Mouse (Mus musculus) kidney, adult 2 months (tissue): Measurements from ENCODE around the gene Pepd. TPM values are rescaled to one million over a fixed set of nuclear protein-coding genes. Genes with fewer than 3 reads are reported as not detected.

Experiments used
- DNase-seq: peaks from one replicate; pipeline ENCODE4 v3.0.0; 2021
- H3K27ac ChIP-seq: fragments of 200-500 bp; 2 replicates; pipeline ENCODE4 v1.5.1; 2012; ENCODE audit warnings: low read depth, low read length, control low read depth, inconsistent platforms; ENCODE audit not compliant: insufficient read depth
- H3K27me3 ChIP-seq: fragments of 200-500 bp; replicated peaks from 2 replicates; pipeline ENCODE4 v1.6.1; 2012; ENCODE audit warnings: mild to moderate bottlenecking, moderate library complexity, low read length, inconsistent platforms; ENCODE audit not compliant: control insufficient read depth, insufficient read depth
- H3K36me3 ChIP-seq: fragments of 200-500 bp; 2 replicates; pipeline ENCODE4 v1.6.1; 2012; ENCODE audit warnings: mild to moderate bottlenecking, moderate library complexity, low read length, inconsistent platforms; ENCODE audit not compliant: control insufficient read depth, insufficient read depth
- H3K4me1 ChIP-seq: fragments of 200-500 bp; 2 replicates; pipeline ENCODE4 v1.6.1; 2011; ENCODE audit warnings: low read length; ENCODE audit not compliant: control insufficient read depth, insufficient read depth
- H3K4me3 ChIP-seq: fragments of 200-500 bp; 2 replicates; pipeline ENCODE4 v1.5.1; 2011; ENCODE audit warnings: mild to moderate bottlenecking, low read depth, low read length, control low read depth; ENCODE audit not compliant: insufficient read depth
- CTCF ChIP-seq: fragments of 200-500 bp; conservative IDR thresholded peaks from 2 replicates; pipeline ENCODE4 v1.5.1; 2011; ENCODE audit warnings: low read depth, mild to moderate bottlenecking, control low read depth, low read length, moderate library complexity, mixed read lengths; ENCODE audit not compliant: insufficient read depth, insufficient read length
- POLR2A ChIP-seq: fragments of 200-500 bp; IDR thresholded peaks from one replicate; pipeline ENCODE4 v1.6.1; 2011; ENCODE audit warnings: low read depth, low read length, control low read depth
- WGBS: fragments of 180-500 bp; shearing (Covaris S2); methylation state at CpG from one replicate; pipeline ENCODE4 v1.1.7; 2018; 5-methylcytosine and 5-hydroxymethylcytosine counted together
- polyA plus RNA-seq: library from polyadenylated mRNA; depleted of rRNA; stranded (reverse); fragments of >200 nt; gene quantifications from 2 replicates; pipeline ENCODE4 v1.2.3, GENCODE M21; 2012

Pepd gene
- polyA plus RNA-seq, 1 experiment: 299 TPM

DNA sequence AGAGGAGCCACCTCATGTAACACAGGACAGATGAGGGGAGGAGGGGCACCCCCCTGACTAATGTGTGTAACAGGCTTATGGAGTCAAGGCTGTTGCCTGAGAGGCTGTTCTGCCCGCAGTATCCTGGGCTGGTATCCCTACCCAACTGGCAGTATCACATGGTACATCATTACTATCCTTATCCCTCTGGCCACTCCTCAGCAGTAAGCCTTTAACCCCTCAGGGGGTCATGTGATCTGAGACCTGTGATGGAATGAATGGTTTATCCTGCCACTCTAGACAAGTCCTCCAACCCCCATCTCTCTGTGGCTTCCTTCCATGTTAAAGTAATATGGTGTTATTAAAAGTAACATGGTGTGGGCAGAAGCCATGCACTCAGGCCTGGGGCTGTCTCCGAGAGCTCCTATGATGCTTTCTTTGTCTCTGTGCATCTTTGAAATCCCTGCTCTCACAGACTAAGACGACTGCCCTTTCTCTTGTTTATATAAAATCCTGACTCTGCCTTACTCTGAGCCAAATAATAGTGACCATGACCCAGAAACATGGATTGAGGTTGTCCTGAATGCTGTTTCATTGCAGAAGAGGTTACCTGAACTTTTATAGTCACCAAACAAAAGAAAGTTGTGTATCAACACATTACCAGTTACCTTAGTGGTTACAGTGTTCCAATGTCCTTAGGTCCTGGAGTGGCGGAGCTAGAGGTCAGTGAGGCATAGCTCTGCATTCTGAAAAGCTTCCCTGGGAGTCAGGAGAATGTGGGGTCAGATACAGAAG lies 71.7 kb downstream of the Pepd start:
- Histone ChIP-seq H3K4me3 (no peak overlapping the region), H3K27me3 (no peaks in the 10 kb centered on the region), H3K4me1 (peaks cover 5% of the 10 kb centered on the region; the same call in 1 of the 2 replicates), H3K27ac (no peak overlapping the region), H3K36me3 (no peaks in the 10 kb centered on the region)
- TF ChIP-seq POLR2A: no peak
- TF ChIP-seq CTCF: no peak
- peak; percentile 11 for DNase-seq
- WGBS: 50% methylated on average over 4 of the region's 4 CpGs

DNA sequence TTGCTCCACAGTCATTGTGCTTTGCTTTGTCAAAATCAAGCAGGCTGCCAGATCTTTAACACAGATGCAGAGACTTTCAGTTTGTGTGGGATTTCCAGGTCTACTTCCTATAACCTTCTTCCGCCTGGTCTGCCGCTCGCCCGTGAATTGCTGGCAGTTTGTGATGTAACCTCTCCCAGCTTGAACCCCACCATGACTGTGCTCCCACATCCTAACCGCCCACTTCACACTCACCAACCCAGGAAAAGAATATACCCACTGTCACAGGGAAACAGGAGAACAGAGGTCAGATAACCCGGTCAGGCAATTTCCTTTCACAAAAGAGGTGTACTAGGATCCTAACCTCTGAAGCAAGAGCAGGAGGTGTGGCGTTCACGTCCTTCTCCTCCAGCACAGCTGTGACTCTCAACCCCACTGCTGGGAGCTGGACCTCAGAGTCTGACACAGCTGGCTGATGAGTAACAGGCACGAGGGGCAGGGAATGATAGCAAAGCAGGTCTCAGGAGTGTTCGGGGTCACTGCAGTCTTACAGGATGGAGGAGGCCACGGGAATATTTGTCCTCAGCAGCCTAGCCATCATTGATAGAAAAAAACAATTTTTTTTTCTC lies 72.5 kb downstream of the Pepd start:
- DNase-seq: peak; percentile 19
- peaks cover 5% of the 10 kb centered on the region; the same call in 1 of the 2 replicates for H3K4me1 ChIP-seq
- H3K27ac ChIP-seq: no peak overlapping the region; the same call in 1 of the 2 replicates
- WGBS: 40% methylated on average over 11 of the region's 11 CpGs
- H3K27me3 ChIP-seq: no peaks in the 10 kb centered on the region
- no peak for TF ChIP-seq POLR2A
- TF ChIP-seq CTCF: no peak
- H3K4me3 ChIP-seq: no peak overlapping the region
- H3K36me3 ChIP-seq: no peaks in the 10 kb centered on the region

DNA sequence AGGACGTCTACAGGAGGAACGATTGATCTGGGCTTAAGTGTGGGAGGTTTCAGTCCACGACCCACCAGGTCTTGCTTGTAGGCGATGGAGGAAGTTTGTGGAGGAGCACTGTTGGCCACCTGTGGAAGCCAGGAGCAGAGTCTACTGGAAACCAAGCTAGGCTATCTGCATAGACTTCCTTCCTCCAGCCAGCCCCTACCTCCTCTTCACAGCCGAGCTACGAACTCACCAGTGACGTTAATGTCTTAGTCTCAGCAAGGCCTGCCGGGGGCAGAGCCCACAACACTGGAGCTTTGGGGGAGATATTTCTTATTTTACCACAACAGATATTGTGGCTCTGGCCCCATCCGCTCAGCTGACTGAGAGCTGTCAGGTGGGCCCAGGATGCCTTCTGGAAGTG lies 73.0 kb downstream of the Pepd start:
- no peaks in the 10 kb centered on the region for H3K27me3 ChIP-seq
- 72% methylated on average over 9 of the region's 9 CpGs for WGBS
- H3K4me3 ChIP-seq: no peak overlapping the region
- TF ChIP-seq POLR2A: no peak
- no peaks in the 10 kb centered on the region for H3K36me3 ChIP-seq
- no peak for DNase-seq
- H3K4me1 ChIP-seq: peaks cover 5% of the 10 kb centered on the region; the same call in 1 of the 2 replicates
- no peak overlapping the region for H3K27ac ChIP-seq

DNA sequence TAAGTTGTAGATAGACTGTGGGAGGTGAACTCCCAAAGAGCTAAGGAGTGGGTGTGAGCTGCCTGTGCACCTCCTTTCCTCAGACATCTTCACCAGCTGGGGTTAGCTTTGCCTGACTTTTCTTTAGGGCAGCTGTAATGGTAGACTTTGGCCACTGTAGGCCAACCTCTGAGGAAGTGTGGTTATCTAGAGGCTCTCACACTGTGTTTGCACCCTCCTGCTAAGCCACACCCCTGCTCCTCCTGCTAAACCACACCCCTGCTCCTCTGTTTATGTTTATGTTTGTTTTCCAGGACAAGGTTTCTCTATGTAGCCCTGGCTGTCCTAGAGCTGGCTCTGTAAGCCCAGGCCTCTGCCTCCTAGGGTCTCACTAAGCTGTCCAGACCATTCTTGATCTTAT lies 73.5 kb downstream of the Pepd start:
- Histone ChIP-seq H3K4me1 (peaks cover 5% of the 10 kb centered on the region; the same call in 1 of the 2 replicates), H3K4me3 (no peak overlapping the region), H3K27me3 (no peaks in the 10 kb centered on the region), H3K36me3 (no peaks in the 10 kb centered on the region), H3K27ac (no peak overlapping the region)
- no peak for DNase-seq
- TF ChIP-seq CTCF: no peak
- no peak for TF ChIP-seq POLR2A

DNA sequence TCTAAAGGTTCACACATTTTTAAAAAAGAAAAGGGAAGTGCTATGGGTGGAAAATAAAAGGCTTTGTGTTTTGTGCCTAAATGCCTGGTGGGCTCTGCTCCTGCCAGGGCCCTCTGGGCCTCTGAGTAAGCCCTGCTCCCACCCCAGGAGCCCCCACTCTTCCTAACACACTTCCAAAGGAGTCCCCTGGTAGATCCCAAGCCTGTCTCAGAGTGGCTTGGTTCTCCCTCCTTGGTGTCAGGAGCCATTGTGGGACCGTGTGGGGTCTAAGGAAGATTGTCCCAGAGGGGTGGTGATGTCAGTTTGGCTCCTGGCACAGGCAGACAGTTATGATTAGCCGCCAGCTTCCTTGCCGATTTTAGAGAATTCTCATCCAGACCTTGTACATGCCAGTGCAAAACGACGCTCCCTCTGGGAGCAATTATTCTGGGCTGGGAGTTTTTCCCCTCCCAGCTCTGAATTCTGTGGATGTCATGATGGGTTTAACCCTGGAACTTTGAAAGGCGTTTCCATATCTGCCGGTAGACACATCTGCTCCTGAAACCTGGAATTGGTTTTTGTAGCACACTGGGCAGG lies 74.5 kb downstream of the Pepd start:
- H3K4me3 ChIP-seq: no peak overlapping the region
- WGBS: 72% methylated on average over 7 of the region's 7 CpGs
- no peaks in the 10 kb centered on the region for H3K27me3 ChIP-seq
- H3K36me3 ChIP-seq: no peaks in the 10 kb centered on the region
- no peak for DNase-seq
- peaks cover 5% of the 10 kb centered on the region; the same call in 1 of the 2 replicates for H3K4me1 ChIP-seq
- H3K27ac ChIP-seq: no peak overlapping the region
- no peak for TF ChIP-seq POLR2A
- TF ChIP-seq CTCF: no peak

DNA sequence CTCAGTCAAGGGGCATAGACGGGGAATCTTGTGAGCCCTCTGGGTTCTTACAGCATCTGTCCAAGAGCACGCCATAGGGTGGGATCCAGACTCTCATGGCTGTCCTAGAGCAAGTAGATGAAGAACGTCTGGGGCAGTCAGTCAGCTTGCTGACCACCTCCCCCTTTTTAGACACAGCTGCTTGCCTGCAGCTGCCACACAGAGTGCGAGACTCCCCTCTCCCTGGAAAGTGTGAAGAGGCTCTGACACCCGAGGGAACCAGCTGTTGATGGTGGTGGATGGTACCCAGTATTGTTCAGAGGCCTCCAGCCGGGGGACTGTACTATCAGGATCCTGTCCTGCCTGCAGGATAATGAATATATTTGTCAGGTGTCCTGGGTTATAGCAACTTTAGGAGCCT lies 75.1 kb downstream of the Pepd start:
- DNase-seq: no peak
- no peaks in the 10 kb centered on the region for H3K36me3 ChIP-seq
- WGBS: 77% methylated on average over 6 of the region's 6 CpGs
- H3K4me3 ChIP-seq: no peak overlapping the region
- no peak overlapping the region for H3K27ac ChIP-seq
- peaks cover 5% of the 10 kb centered on the region; the same call in 1 of the 2 replicates for H3K4me1 ChIP-seq
- no peaks in the 10 kb centered on the region for H3K27me3 ChIP-seq
- no peak for TF ChIP-seq POLR2A
- no peak for TF ChIP-seq CTCF

DNA sequence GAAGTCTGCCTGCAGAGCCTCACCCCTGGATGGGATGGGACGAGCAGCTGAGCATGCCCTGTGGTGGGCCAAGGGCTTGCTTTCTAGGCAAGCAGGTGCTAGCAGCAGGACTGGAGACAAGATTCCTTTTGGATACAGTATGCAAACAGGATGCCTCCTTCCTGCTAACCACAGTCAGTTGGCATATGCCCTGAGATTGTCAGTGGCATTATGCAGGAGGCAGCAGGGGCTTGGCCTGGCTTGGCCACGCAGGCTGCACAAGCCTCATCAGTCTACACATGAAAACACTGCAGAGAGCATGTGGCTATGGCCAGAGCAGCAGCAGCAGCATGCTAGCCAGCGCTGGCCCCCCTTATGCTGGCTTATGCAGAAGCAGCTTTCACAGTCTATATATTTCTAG lies 76.3 kb downstream of the Pepd start:
- TF ChIP-seq POLR2A (no peak), CTCF (no peak)
- no peaks in the 10 kb centered on the region for H3K27me3 ChIP-seq
- H3K36me3 ChIP-seq: no peaks in the 10 kb centered on the region
- DNase-seq: no peak
- H3K4me3 ChIP-seq: no peak overlapping the region
- no peak overlapping the region for H3K27ac ChIP-seq
- H3K4me1 ChIP-seq: peaks cover 5% of the 10 kb centered on the region; the same call in 1 of the 2 replicates
- WGBS: 81% methylated on average over 3 of the region's 3 CpGs
